Mouse (Mus musculus) midbrain, embryonic 12.5 days (tissue): ENCODE results near the gene Crtc1. TPM values are rescaled to one million over a fixed set of nuclear protein-coding genes. Genes with fewer than 3 reads are reported as not detected.

ENCODE experiments used
- ATAC-seq: fragments of 200-750 bp; cut with Nextera tagmentation; 2 replicates; pipeline ENCODE4 v1.8.0; 2017; ENCODE audit warnings: low read depth, moderate TSS enrichment, moderate library complexity; ENCODE audit not compliant: low FRiP score
- H3K27ac ChIP-seq: fragments of 300-500 bp; sonication (generic); replicated peaks from 2 replicates; pipeline ENCODE4 v1.5.1; 2016; ENCODE audit warnings: mild to moderate bottlenecking
- H3K27me3 ChIP-seq: fragments of 300-500 bp; sonication (generic); 2 replicates; pipeline ENCODE4 v1.6.1; 2016; ENCODE audit warnings: mild to moderate bottlenecking
- H3K36me3 ChIP-seq: fragments of 300-500 bp; sonication (generic); 2 replicates; pipeline ENCODE4 v1.6.1; 2016
- H3K4me1 ChIP-seq: fragments of 300-500 bp; sonication (generic); 2 replicates; pipeline ENCODE4 v1.6.1; 2016
- H3K4me2 ChIP-seq: fragments of 300-500 bp; sonication (generic); replicated peaks from 2 replicates; pipeline ENCODE4 v1.6.1; 2016; ENCODE audit warnings: mild to moderate bottlenecking, moderate library complexity
- H3K4me3 ChIP-seq: fragments of 300-500 bp; sonication (generic); 2 replicates; pipeline ENCODE4 v1.5.1; 2016; ENCODE audit warnings: mild to moderate bottlenecking
- H3K9ac ChIP-seq: fragments of 300-500 bp; sonication (generic); replicated peaks from 2 replicates; pipeline ENCODE4 v1.6.1; 2016; ENCODE audit warnings: mild to moderate bottlenecking, moderate library complexity
- H3K9me3 ChIP-seq: fragments of 300-500 bp; sonication (generic); 2 replicates; pipeline ENCODE4 v1.6.1; 2016; ENCODE audit warnings: mild to moderate bottlenecking
- WGBS: fragments of 180-500 bp; shearing (Covaris S2); methylation state at CpG from one replicate; pipeline ENCODE4 v1.1.7; 2016; 5-methylcytosine and 5-hydroxymethylcytosine counted together
- polyA plus RNA-seq: library from polyadenylated mRNA; unstranded; fragments of >200 nt; fragmentation: Nextera tagmentation; extraction: Ambion mirVana; gene quantifications from 2 replicates; pipeline ENCODE4 v1.2.1, GENCODE M21; 2016

The Crtc1 gene
- polyA plus RNA-seq, 1 experiment from 2014 or later = 23.6 TPM

- no peak for ATAC-seq
- Histone ChIP-seq H3K27me3 (peaks cover 6% of the 10 kb centered on the region; the same call in 1 of the 2 replicates), H3K4me1 (peaks cover 23% of the 10 kb centered on the region), H3K36me3 (peaks cover 8% of the 10 kb centered on the region; the same call in 1 of the 2 replicates), H3K4me3 (no peak overlapping the region), H3K9ac (no peak overlapping the region), H3K4me2 (no peak overlapping the region), H3K27ac (no peak overlapping the region), H3K9me3 (no peaks in the 10 kb centered on the region)
- 58% methylated on average over 10 of the region's 10 CpGs for WGBS
These were observed 21.5 kb downstream of the Crtc1 start for GRCm38 (mm10) chr8:70417914-70418313.

- Histone ChIP-seq H3K4me3 (no peak overlapping the region), H3K27ac (peak overlapping the region; percentile 42; the same call in 1 of the 2 replicates), H3K36me3 (peaks cover 7% of the 10 kb centered on the region; the same call in 1 of the 2 replicates), H3K9ac (peak overlapping the region; percentile 31; the same call in 1 of the 2 replicates), H3K27me3 (peaks cover 6% of the 10 kb centered on the region; the same call in 1 of the 2 replicates), H3K4me2 (no peak overlapping the region), H3K9me3 (no peaks in the 10 kb centered on the region), H3K4me1 (peaks cover 23% of the 10 kb centered on the region)
- ATAC-seq = no peak; the same call in 1 of the 2 replicates
- WGBS = 26% methylated on average over 6 of the region's 6 CpGs
These were observed 22.4 kb downstream of the Crtc1 start for GRCm38 (mm10) chr8:70416941-70417340.

GRCm38 (mm10) chr8:70415540-70416451 is 23.6 kb downstream of the Crtc1 start:
- Histone ChIP-seq H3K4me1 (peaks cover 23% of the 10 kb centered on the region), H3K4me3 (no peak overlapping the region), H3K36me3 (peaks cover 5% of the 10 kb centered on the region; the same call in 1 of the 2 replicates), H3K9ac (no peak overlapping the region; the same call in 1 of the 2 replicates), H3K9me3 (no peaks in the 10 kb centered on the region), H3K4me2 (0 out of 2 replicates have a peak overlapping the region, but pooled peaks have one; percentile 5), H3K27ac (peak overlapping the region; percentile 42; the same call in 1 of the 2 replicates), H3K27me3 (peaks cover 6% of the 10 kb centered on the region; the same call in 1 of the 2 replicates)
- WGBS = 58% methylated on average over 8 of the region's 8 CpGs
- peak; percentile 71 for ATAC-seq

- ATAC-seq = no peak
- no peak overlapping the region for H3K4me3 ChIP-seq
- no peak overlapping the region for H3K27ac ChIP-seq
- H3K9ac ChIP-seq = no peak overlapping the region
- 86% methylated on average over 6 of the region's 6 CpGs for WGBS
- H3K9me3 ChIP-seq = no peaks in the 10 kb centered on the region
- H3K4me2 ChIP-seq = no peak overlapping the region
- peaks cover 26% of the 10 kb centered on the region for H3K4me1 ChIP-seq
- peaks cover 6% of the 10 kb centered on the region; the same call in 1 of the 2 replicates for H3K27me3 ChIP-seq
- peaks cover 5% of the 10 kb centered on the region; the same call in 1 of the 2 replicates for H3K36me3 ChIP-seq
These were observed 25.0 kb downstream of the Crtc1 start for GRCm38 (mm10) chr8:70414310-70414946.

GRCm38 (mm10) chr8:70410281-70410680 is 29.1 kb downstream of the Crtc1 start:
- no peaks in the 10 kb centered on the region for H3K27me3 ChIP-seq
- 94% methylated on average over 5 of the region's 5 CpGs for WGBS
- no peak for ATAC-seq
- H3K4me2 ChIP-seq = no peak overlapping the region
- no peak overlapping the region for H3K9ac ChIP-seq
- H3K27ac ChIP-seq = no peak overlapping the region
- H3K36me3 ChIP-seq = peaks cover 5% of the 10 kb centered on the region; the same call in 1 of the 2 replicates
- no peak overlapping the region for H3K4me3 ChIP-seq
- H3K9me3 ChIP-seq = no peaks in the 10 kb centered on the region
- H3K4me1 ChIP-seq = peaks cover 21% of the 10 kb centered on the region

- 0 out of 2 replicates have a peak overlapping the region, but pooled peaks have one; percentile 28 for H3K9ac ChIP-seq
- H3K27ac ChIP-seq = peak overlapping the region; percentile 71
These were observed 29.9 kb downstream of the Crtc1 start for GRCm38 (mm10) chr8:70409455-70409871.

GRCm38 (mm10) chr8:70409019-70409418 is 30.4 kb downstream of the Crtc1 start:
- H3K4me3 ChIP-seq = no peak overlapping the region
- no peaks in the 10 kb centered on the region for H3K9me3 ChIP-seq
- peaks cover 21% of the 10 kb centered on the region for H3K4me1 ChIP-seq
- H3K4me2 ChIP-seq = no peak overlapping the region
- WGBS = 75% methylated on average over 10 of the region's 10 CpGs
- H3K27ac ChIP-seq = peak overlapping the region; percentile 71
- ATAC-seq = no peak
- H3K36me3 ChIP-seq = peaks cover 10% of the 10 kb centered on the region
- H3K27me3 ChIP-seq = no peaks in the 10 kb centered on the region
- 0 out of 2 replicates have a peak overlapping the region, but pooled peaks have one; percentile 28 for H3K9ac ChIP-seq

More at GRCm38 (mm10) chr8:70409455-70409871, 29.9 kb downstream of the Crtc1 start:
- Histone ChIP-seq H3K4me2 (no peak overlapping the region), H3K4me3 (no peak overlapping the region), H3K4me1 (peaks cover 21% of the 10 kb centered on the region), H3K9me3 (no peaks in the 10 kb centered on the region), H3K27me3 (no peaks in the 10 kb centered on the region), H3K36me3 (peaks cover 7% of the 10 kb centered on the region)
- no peak for ATAC-seq
- 75% methylated on average over 9 of the region's 9 CpGs for WGBS

- Histone ChIP-seq H3K27ac (peak overlapping the region; percentile 71), H3K36me3 (peaks cover 9% of the 10 kb centered on the region), H3K27me3 (no peaks in the 10 kb centered on the region), H3K4me2 (no peak overlapping the region), H3K4me1 (peaks cover 21% of the 10 kb centered on the region), H3K9me3 (no peaks in the 10 kb centered on the region), H3K9ac (0 out of 2 replicates have a peak overlapping the region, but pooled peaks have one; percentile 1), H3K4me3 (no peak overlapping the region)
- ATAC-seq = peak; percentile 59
- WGBS = 42% methylated on average over 6 of the region's 6 CpGs
These were observed 31.1 kb downstream of the Crtc1 start for GRCm38 (mm10) chr8:70408301-70408700.

GRCm38 (mm10) chr8:70406427-70407069 is 32.8 kb downstream of the Crtc1 start:
- no peaks in the 10 kb centered on the region for H3K27me3 ChIP-seq
- peaks cover 21% of the 10 kb centered on the region for H3K4me1 ChIP-seq
- H3K27ac ChIP-seq = no peak overlapping the region
- no peak for ATAC-seq
- H3K4me3 ChIP-seq = no peak overlapping the region
- no peaks in the 10 kb centered on the region for H3K9me3 ChIP-seq
- no peak overlapping the region for H3K9ac ChIP-seq
- peaks cover 5% of the 10 kb centered on the region for H3K36me3 ChIP-seq
- no peak overlapping the region for H3K4me2 ChIP-seq
- WGBS = 85% methylated on average over 11 of the region's 11 CpGs

- Histone ChIP-seq H3K4me1 (peaks cover 21% of the 10 kb centered on the region), H3K27me3 (no peaks in the 10 kb centered on the region), H3K4me2 (no peak overlapping the region), H3K4me3 (no peak overlapping the region), H3K9me3 (no peaks in the 10 kb centered on the region), H3K9ac (no peak overlapping the region), H3K27ac (no peak overlapping the region), H3K36me3 (peaks cover 9% of the 10 kb centered on the region)
- no peak for ATAC-seq
- 66% methylated on average over 7 of the region's 7 CpGs for WGBS
These were observed 34.2 kb downstream of the Crtc1 start for GRCm38 (mm10) chr8:70405189-70405588.

GRCm38 (mm10) chr8:70404212-70404611 is 35.2 kb downstream of the Crtc1 start:
- no peak overlapping the region for H3K4me3 ChIP-seq
- H3K27ac ChIP-seq = no peak overlapping the region
- no peaks in the 10 kb centered on the region for H3K27me3 ChIP-seq
- H3K9me3 ChIP-seq = no peaks in the 10 kb centered on the region
- WGBS = 96% methylated on average over 3 of the region's 3 CpGs
- no peak for ATAC-seq
- peaks cover 14% of the 10 kb centered on the region for H3K36me3 ChIP-seq
- H3K9ac ChIP-seq = no peak overlapping the region
- peaks cover 16% of the 10 kb centered on the region for H3K4me1 ChIP-seq
- no peak overlapping the region for H3K4me2 ChIP-seq
